Mouse (Mus musculus) liver, embryonic 11.5 days (tissue): ENCODE data around the gene Ski. TPM values are rescaled to one million over a fixed set of nuclear protein-coding genes. Genes with fewer than 3 reads are reported as not detected.

Experiments
- ATAC-seq: fragments of 200-750 bp; cut with Nextera tagmentation; replicated peaks from 2 replicates; pipeline ENCODE4 v1.8.0; 2017; ENCODE audit warnings: moderate number of reproducible peaks, mild to moderate bottlenecking, moderate TSS enrichment, moderate library complexity; ENCODE audit not compliant: low FRiP score
- DNase-seq: peaks from one replicate; pipeline ENCODE4 v3.0.0-alpha.2; 2017; ENCODE audit warnings: low spot score
- H3K27ac ChIP-seq: fragments of 300-500 bp; sonication (generic); 2 replicates; pipeline ENCODE4 v1.5.1; 2014; ENCODE audit warnings: mild to moderate bottlenecking, low read depth, low read length, control low read depth
- H3K27me3 ChIP-seq: fragments of 300-500 bp; sonication (generic); replicated peaks from 2 replicates; pipeline ENCODE4 v1.6.1; 2014; ENCODE audit warnings: low read length, mixed read lengths; ENCODE audit not compliant: control insufficient read depth, insufficient read depth
- H3K36me3 ChIP-seq: fragments of 300-500 bp; sonication (generic); 2 replicates; pipeline ENCODE4 v1.6.1; 2014; ENCODE audit warnings: mild to moderate bottlenecking, low read length, moderate library complexity, mixed read lengths; ENCODE audit not compliant: control insufficient read depth, insufficient read depth
- H3K4me1 ChIP-seq: fragments of 300-500 bp; sonication (generic); replicated peaks from 2 replicates; pipeline ENCODE4 v1.6.1; 2014; ENCODE audit warnings: low read length, mixed read lengths; ENCODE audit not compliant: control insufficient read depth, insufficient read depth
- H3K4me2 ChIP-seq: fragments of 300-500 bp; sonication (generic); 2 replicates; pipeline ENCODE4 v1.6.1; 2014; ENCODE audit warnings: mild to moderate bottlenecking, control low read depth, moderate library complexity
- H3K4me3 ChIP-seq: fragments of 300-500 bp; sonication (generic); 2 replicates; pipeline ENCODE4 v1.5.1; 2014; ENCODE audit warnings: low read depth, low read length, control low read depth
- H3K9ac ChIP-seq: fragments of 300-500 bp; sonication (generic); 2 replicates; pipeline ENCODE4 v1.6.1; 2014; ENCODE audit warnings: low read depth, low read length, control low read depth
- H3K9me3 ChIP-seq: fragments of 300-500 bp; sonication (generic); 2 replicates; pipeline ENCODE4 v1.6.1; 2016; ENCODE audit warnings: low read length, inconsistent platforms, mixed read lengths; ENCODE audit not compliant: control insufficient read depth
- WGBS: fragments of 180-500 bp; shearing (Covaris S2); extraction: QIAGEN DNeasy Blood & Tissue Kit; methylation state at CpG from one replicate; pipeline ENCODE4 v1.1.7; 2014; 5-methylcytosine and 5-hydroxymethylcytosine counted together
- polyA plus RNA-seq: library from polyadenylated mRNA; unstranded; fragments of >200 nt; fragmentation: Nextera tagmentation; extraction: Ambion mirVana; gene quantifications from 2 replicates; pipeline ENCODE4 v1.2.1, GENCODE M21; 2014

Ski gene
- 8.2 and 9.8 TPM in 2 replicates for polyA plus RNA-seq

- DNase-seq: no peak
- Histone ChIP-seq H3K4me1 (peaks cover 39% of the 10 kb centered on the region), H3K4me2 (peak within 1 kb of the TSS; percentile 97), H3K9me3 (no peaks in the 10 kb centered on the region), H3K27me3 (peaks cover 11% of the 10 kb centered on the region; the same call in 1 of the 2 replicates), H3K9ac (peak within 1 kb of the TSS; percentile 85), H3K27ac (peak within 1 kb of the TSS; percentile 93), H3K36me3 (no peaks in the 10 kb centered on the region), H3K4me3 (peak within 1 kb of the TSS; percentile 88)
- WGBS: 0% methylated on average over 20 of the region's 63 CpGs
- no peak for ATAC-seq
Measured at GRCm38 (mm10) chr4:155222552-155222840, at the start of gene Ski. TSS of gene Ski (minus strand) at chr4:155222592.

- ATAC-seq: no peak
- H3K4me3 ChIP-seq: no peak overlapping the region
- H3K9ac ChIP-seq: no peak overlapping the region
- no peaks in the 10 kb centered on the region for H3K9me3 ChIP-seq
- 15% methylated on average over 5 of the region's 5 CpGs for WGBS
- H3K4me2 ChIP-seq: no peak overlapping the region
- no peaks in the 10 kb centered on the region for H3K4me1 ChIP-seq
- no peaks in the 10 kb centered on the region for H3K36me3 ChIP-seq
- no peak overlapping the region for H3K27ac ChIP-seq
- peak; percentile 68 for DNase-seq
- H3K27me3 ChIP-seq: no peaks in the 10 kb centered on the region
Measured at GRCm38 (mm10) chr4:155268382-155268781, 46.0 kb upstream of the Ski start.

DNA sequence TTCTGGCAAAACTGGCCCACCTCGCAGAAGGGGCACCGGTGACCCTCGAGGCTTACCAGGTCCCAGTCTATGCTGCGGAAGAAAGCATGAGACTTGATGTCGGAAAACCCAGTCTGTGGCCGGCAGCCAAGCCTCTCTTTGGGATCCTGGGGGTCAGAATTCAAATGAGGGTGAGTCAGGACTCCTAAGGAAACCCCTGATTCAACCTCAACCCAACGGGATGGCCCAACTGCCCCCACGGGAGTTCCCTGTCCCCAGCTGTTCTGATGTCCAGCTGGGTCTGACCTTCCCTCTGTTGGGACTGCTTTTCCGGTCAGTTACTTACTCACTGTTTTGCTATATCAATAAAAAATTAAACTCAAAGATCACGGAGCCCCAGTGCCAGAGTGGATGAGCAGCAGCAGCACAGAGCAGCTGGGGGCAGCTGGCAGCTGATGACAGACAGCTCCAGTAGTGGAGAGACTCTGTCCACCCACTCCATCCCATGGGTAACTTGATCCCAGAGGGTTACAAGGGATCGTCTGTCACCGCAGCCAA is 45.3 kb upstream of the Ski start:
- H3K27ac ChIP-seq: no peak overlapping the region
- H3K36me3 ChIP-seq: no peaks in the 10 kb centered on the region
- DNase-seq (no peak), ATAC-seq (no peak)
- no peak overlapping the region for H3K4me3 ChIP-seq
- H3K9me3 ChIP-seq: no peaks in the 10 kb centered on the region
- H3K27me3 ChIP-seq: no peaks in the 10 kb centered on the region
- no peaks in the 10 kb centered on the region for H3K4me1 ChIP-seq
- no peak overlapping the region for H3K9ac ChIP-seq
- WGBS: 51% methylated on average over 12 of the region's 12 CpGs
- H3K4me2 ChIP-seq: no peak overlapping the region

DNA sequence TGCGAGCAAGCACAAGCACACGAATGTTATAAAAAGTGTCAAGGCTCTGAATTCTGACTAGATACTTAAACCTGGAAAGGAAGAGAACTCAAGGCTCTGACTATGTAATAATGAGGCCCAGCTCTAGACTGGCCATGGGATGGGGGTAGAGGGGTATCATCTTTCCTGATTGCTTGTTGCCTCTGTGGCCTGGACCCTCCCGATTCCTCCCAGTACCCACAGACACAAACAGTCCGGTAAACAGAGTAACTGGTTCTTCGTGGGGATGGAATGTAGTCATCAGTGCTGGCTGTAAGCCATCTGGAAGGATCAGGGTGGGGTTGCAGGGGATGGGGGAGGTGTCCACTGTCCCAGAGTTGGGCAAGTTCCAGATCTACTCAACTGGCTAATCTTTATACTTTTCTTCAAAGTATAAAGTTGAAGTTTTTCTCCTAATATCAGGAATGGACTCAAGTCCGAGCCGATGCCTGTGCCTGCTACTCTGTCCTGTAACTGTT is 44.7 kb upstream of the Ski start:
- H3K4me3 ChIP-seq: no peak overlapping the region
- H3K9me3 ChIP-seq: no peaks in the 10 kb centered on the region
- no peak overlapping the region for H3K27ac ChIP-seq
- no peak overlapping the region for H3K4me2 ChIP-seq
- DNase-seq (no peak), ATAC-seq (no peak)
- 68% methylated on average over 7 of the region's 7 CpGs for WGBS
- H3K36me3 ChIP-seq: no peaks in the 10 kb centered on the region
- no peaks in the 10 kb centered on the region for H3K4me1 ChIP-seq
- no peak overlapping the region for H3K9ac ChIP-seq
- H3K27me3 ChIP-seq: no peaks in the 10 kb centered on the region

- WGBS: 74% methylated on average over 3 of the region's 3 CpGs
Measured at GRCm38 (mm10) chr4:155264521-155265321, 42.3 kb upstream of the Ski start.

GRCm38 (mm10) chr4:155252253-155252652 is 29.9 kb upstream of the Ski start:
- WGBS: 86% methylated on average over 6 of the region's 6 CpGs
- H3K4me1 ChIP-seq: peaks cover 9% of the 10 kb centered on the region
- no peak for ATAC-seq
- no peaks in the 10 kb centered on the region for H3K9me3 ChIP-seq
- no peaks in the 10 kb centered on the region for H3K27me3 ChIP-seq
- no peak overlapping the region for H3K27ac ChIP-seq
- DNase-seq: no peak
- no peak overlapping the region for H3K9ac ChIP-seq
- no peak overlapping the region for H3K4me3 ChIP-seq
- H3K36me3 ChIP-seq: peaks cover under 1% of the 10 kb centered on the region; the same call in 1 of the 2 replicates
- H3K4me2 ChIP-seq: no peak overlapping the region

More at GRCm38 (mm10) chr4:155264521-155265321, 42.3 kb upstream of the Ski start:
- no peaks in the 10 kb centered on the region for H3K27me3 ChIP-seq
- H3K27ac ChIP-seq: no peak overlapping the region
- no peak overlapping the region for H3K4me2 ChIP-seq
- H3K4me3 ChIP-seq: no peak overlapping the region
- H3K4me1 ChIP-seq: no peaks in the 10 kb centered on the region
- DNase-seq (no peak), ATAC-seq (no peak)
- H3K9me3 ChIP-seq: no peaks in the 10 kb centered on the region
- H3K36me3 ChIP-seq: no peaks in the 10 kb centered on the region
- no peak overlapping the region for H3K9ac ChIP-seq

GRCm38 (mm10) chr4:155251147-155251546 is 28.8 kb upstream of the Ski start:
- Histone ChIP-seq H3K36me3 (no peaks in the 10 kb centered on the region; the same call in 1 of the 2 replicates), H3K4me3 (peak overlapping the region; percentile 64; the same call in 1 of the 2 replicates), H3K4me1 (peaks cover 9% of the 10 kb centered on the region), H3K4me2 (peak overlapping the region; percentile 91), H3K27me3 (no peaks in the 10 kb centered on the region), H3K9me3 (no peaks in the 10 kb centered on the region), H3K27ac (no peak overlapping the region), H3K9ac (no peak overlapping the region)
- ATAC-seq (no peak), DNase-seq (no peak)
- 87% methylated on average over 3 of the region's 3 CpGs for WGBS

GRCm38 (mm10) chr4:155250361-155251117 is 28.1 kb upstream of the Ski start:
- Histone ChIP-seq H3K36me3 (no peaks in the 10 kb centered on the region), H3K9ac (peak overlapping the region; percentile 79), H3K4me3 (peak overlapping the region; percentile 64), H3K9me3 (no peaks in the 10 kb centered on the region), H3K27me3 (no peaks in the 10 kb centered on the region), H3K27ac (peak overlapping the region; percentile 96), H3K4me1 (peaks cover 9% of the 10 kb centered on the region), H3K4me2 (peak overlapping the region; percentile 91)
- DNase-seq (no peak), ATAC-seq (peak; percentile 30)
- WGBS: 21% methylated on average over 23 of the region's 23 CpGs
